Mouse (Mus musculus): ENCODE data around the gene Ifngr2. TPM values are rescaled to one million over a fixed set of nuclear protein-coding genes. Genes with fewer than 3 reads are reported as not detected.
"Not testable (repeated sequence)": the region's sequence is repeated elsewhere in the genome, so short reads cannot be mapped to it uniquely, and the experiment has no call there.

Ifngr2 gene
- polyA plus RNA-seq, 1 experiment from 2014 or later: 45.7 TPM

- Histone ChIP-seq H3K4me2 (replicated peaks; ENCODE audit: low read depth, low read length) (no peak overlapping the region), H3K4me1 (ENCODE audit: control insufficient read depth, insufficient read depth, low read length) (no peaks in the 10 kb centered on the region), H3K4me3 (ENCODE audit: low read length) (no peak overlapping the region), H3K27me3 (ENCODE audit: control insufficient read depth, insufficient read depth, low read length) (no peaks in the 10 kb centered on the region), H3K9ac (ENCODE audit: low read depth, low read length) (no peak overlapping the region), H3K9me3 (ENCODE audit: control insufficient read depth, low read length) (no peaks in the 10 kb centered on the region), H3K27ac (ENCODE audit: low read depth, low read length) (no peak overlapping the region), H3K36me3 (ENCODE audit: control insufficient read depth, insufficient read depth, low read length) (no peaks in the 10 kb centered on the region)
- ATAC-seq (ENCODE audit: low FRiP score, low TSS enrichment): no peak
- WGBS: 78% methylated on average over 18 of the region's 18 CpGs
Measured at GRCm38 (mm10) chr16:91522479-91523309, 24.2 kb upstream of the Ifngr2 start.

- H3K4me3 ChIP-seq (ENCODE audit: low read length): no peak overlapping the region
- H3K27ac ChIP-seq (ENCODE audit: low read depth, low read length): no peak overlapping the region
- H3K9me3 ChIP-seq (ENCODE audit: control insufficient read depth, low read length): no peaks in the 10 kb centered on the region
- no peak overlapping the region for H3K9ac ChIP-seq (ENCODE audit: low read depth, low read length)
- 87% methylated on average over 5 of the region's 5 CpGs for WGBS
- no peak overlapping the region for H3K4me2 ChIP-seq (replicated peaks; ENCODE audit: low read depth, low read length)
- H3K4me1 ChIP-seq (ENCODE audit: control insufficient read depth, insufficient read depth, low read length): no peaks in the 10 kb centered on the region
- H3K36me3 ChIP-seq (ENCODE audit: control insufficient read depth, insufficient read depth, low read length): no peaks in the 10 kb centered on the region
- no peak for ATAC-seq (ENCODE audit: low FRiP score, low TSS enrichment)
- H3K27me3 ChIP-seq (ENCODE audit: control insufficient read depth, insufficient read depth, low read length): no peaks in the 10 kb centered on the region
Measured at GRCm38 (mm10) chr16:91524206-91524605, 22.7 kb upstream of the Ifngr2 start.

GRCm38 (mm10) chr16:91526274-91526673 is 20.6 kb upstream of the Ifngr2 start:
- no peak overlapping the region for H3K4me3 ChIP-seq (ENCODE audit: low read length)
- H3K4me2 ChIP-seq (replicated peaks; ENCODE audit: low read depth, low read length): no peak overlapping the region
- ATAC-seq (ENCODE audit: low FRiP score, low TSS enrichment): no peak
- no peaks in the 10 kb centered on the region for H3K9me3 ChIP-seq (ENCODE audit: control insufficient read depth, low read length)
- WGBS: 95% methylated on average over 6 of the region's 6 CpGs
- no peak overlapping the region for H3K27ac ChIP-seq (ENCODE audit: low read depth, low read length)
- no peaks in the 10 kb centered on the region for H3K4me1 ChIP-seq (ENCODE audit: control insufficient read depth, insufficient read depth, low read length)
- no peaks in the 10 kb centered on the region for H3K36me3 ChIP-seq (ENCODE audit: control insufficient read depth, insufficient read depth, low read length)
- H3K9ac ChIP-seq (ENCODE audit: low read depth, low read length): no peak overlapping the region
- no peaks in the 10 kb centered on the region for H3K27me3 ChIP-seq (ENCODE audit: control insufficient read depth, insufficient read depth, low read length)

GRCm38 (mm10) chr16:91527051-91527450 is 19.8 kb upstream of the Ifngr2 start:
- 70% methylated on average over 10 of the region's 10 CpGs for WGBS
- H3K27ac ChIP-seq (ENCODE audit: low read depth, low read length): no peak overlapping the region
- H3K9me3 ChIP-seq (ENCODE audit: control insufficient read depth, low read length): no peaks in the 10 kb centered on the region
- H3K36me3 ChIP-seq (ENCODE audit: control insufficient read depth, insufficient read depth, low read length): no peaks in the 10 kb centered on the region
- H3K4me2 ChIP-seq (replicated peaks; ENCODE audit: low read depth, low read length): no peak overlapping the region
- no peaks in the 10 kb centered on the region for H3K27me3 ChIP-seq (ENCODE audit: control insufficient read depth, insufficient read depth, low read length)
- ATAC-seq (ENCODE audit: low FRiP score, low TSS enrichment): no peak
- no peak overlapping the region for H3K4me3 ChIP-seq (ENCODE audit: low read length)
- no peak overlapping the region for H3K9ac ChIP-seq (ENCODE audit: low read depth, low read length)
- no peaks in the 10 kb centered on the region for H3K4me1 ChIP-seq (ENCODE audit: control insufficient read depth, insufficient read depth, low read length)

- no peak overlapping the region for H3K27ac ChIP-seq (ENCODE audit: low read depth, low read length)
Measured at GRCm38 (mm10) chr16:91527500-91527899, 19.4 kb upstream of the Ifngr2 start.

GRCm38 (mm10) chr16:91528578-91528977 is 18.3 kb upstream of the Ifngr2 start:
- no peak for ATAC-seq (ENCODE audit: low FRiP score, low TSS enrichment)
- no peaks in the 10 kb centered on the region for H3K36me3 ChIP-seq (ENCODE audit: control insufficient read depth, insufficient read depth, low read length)
- H3K27ac ChIP-seq (ENCODE audit: low read depth, low read length): no peak overlapping the region
- H3K4me1 ChIP-seq (ENCODE audit: control insufficient read depth, insufficient read depth, low read length): no peaks in the 10 kb centered on the region
- H3K4me2 ChIP-seq (replicated peaks; ENCODE audit: low read depth, low read length): no peak overlapping the region
- H3K27me3 ChIP-seq (ENCODE audit: control insufficient read depth, insufficient read depth, low read length): no peaks in the 10 kb centered on the region
- H3K4me3 ChIP-seq (ENCODE audit: low read length): no peak overlapping the region
- WGBS: 87% methylated on average over 9 of the region's 9 CpGs
- no peak overlapping the region for H3K9ac ChIP-seq (ENCODE audit: low read depth, low read length)
- no peaks in the 10 kb centered on the region for H3K9me3 ChIP-seq (ENCODE audit: control insufficient read depth, low read length)

More at GRCm38 (mm10) chr16:91527500-91527899, 19.4 kb upstream of the Ifngr2 start:
- Histone ChIP-seq H3K36me3 (ENCODE audit: control insufficient read depth, insufficient read depth, low read length) (no peaks in the 10 kb centered on the region), H3K4me3 (ENCODE audit: low read length) (no peak overlapping the region), H3K4me1 (ENCODE audit: control insufficient read depth, insufficient read depth, low read length) (no peaks in the 10 kb centered on the region), H3K9me3 (ENCODE audit: control insufficient read depth, low read length) (no peaks in the 10 kb centered on the region), H3K9ac (ENCODE audit: low read depth, low read length) (no peak overlapping the region), H3K4me2 (replicated peaks; ENCODE audit: low read depth, low read length) (no peak overlapping the region), H3K27me3 (ENCODE audit: control insufficient read depth, insufficient read depth, low read length) (no peaks in the 10 kb centered on the region)
- WGBS: 32% methylated on average over 5 of the region's 5 CpGs
- no peak for ATAC-seq (ENCODE audit: low FRiP score, low TSS enrichment)

- not testable (repeated sequence) for H3K4me3 ChIP-seq (ENCODE audit: low read length); ATAC-seq (ENCODE audit: low FRiP score, low TSS enrichment)
- WGBS: 77% methylated on average over 4 of the region's 4 CpGs
Measured at GRCm38 (mm10) chr16:91530830-91531229, 16.0 kb upstream of the Ifngr2 start.

GRCm38 (mm10) chr16:91531856-91532255 is 15.0 kb upstream of the Ifngr2 start:
- Histone ChIP-seq H3K9me3 (ENCODE audit: control insufficient read depth, low read length) (no peaks in the 10 kb centered on the region), H3K4me3 (ENCODE audit: low read length) (no peak overlapping the region), H3K9ac (ENCODE audit: low read depth, low read length) (no peak overlapping the region), H3K4me1 (ENCODE audit: control insufficient read depth, insufficient read depth, low read length) (no peaks in the 10 kb centered on the region), H3K27ac (ENCODE audit: low read depth, low read length) (no peak overlapping the region), H3K36me3 (ENCODE audit: control insufficient read depth, insufficient read depth, low read length) (no peaks in the 10 kb centered on the region), H3K4me2 (replicated peaks; ENCODE audit: low read depth, low read length) (no peak overlapping the region), H3K27me3 (ENCODE audit: control insufficient read depth, insufficient read depth, low read length) (no peaks in the 10 kb centered on the region)
- WGBS: 62% methylated on average over 6 of the region's 6 CpGs
- ATAC-seq (ENCODE audit: low FRiP score, low TSS enrichment): no peak

More at GRCm38 (mm10) chr16:91530830-91531229, 16.0 kb upstream of the Ifngr2 start:
- not testable (repeated sequence) for H3K4me2 ChIP-seq (replicated peaks; ENCODE audit: low read depth, low read length); H3K4me1 ChIP-seq (ENCODE audit: control insufficient read depth, insufficient read depth, low read length); H3K27ac ChIP-seq (ENCODE audit: low read depth, low read length); H3K27me3 ChIP-seq (ENCODE audit: control insufficient read depth, insufficient read depth, low read length); H3K36me3 ChIP-seq (ENCODE audit: control insufficient read depth, insufficient read depth, low read length); H3K9me3 ChIP-seq (ENCODE audit: control insufficient read depth, low read length); H3K9ac ChIP-seq (ENCODE audit: low read depth, low read length)

- WGBS: 43% methylated on average over 2 of the region's 2 CpGs
- Histone ChIP-seq H3K27me3 (ENCODE audit: control insufficient read depth, insufficient read depth, low read length) (no peaks in the 10 kb centered on the region), H3K9ac (ENCODE audit: low read depth, low read length) (no peak overlapping the region), H3K27ac (ENCODE audit: low read depth, low read length) (no peak overlapping the region), H3K9me3 (ENCODE audit: control insufficient read depth, low read length) (no peaks in the 10 kb centered on the region), H3K4me2 (replicated peaks; ENCODE audit: low read depth, low read length) (no peak overlapping the region), H3K4me3 (ENCODE audit: low read length) (no peak overlapping the region), H3K4me1 (ENCODE audit: control insufficient read depth, insufficient read depth, low read length) (no peaks in the 10 kb centered on the region), H3K36me3 (ENCODE audit: control insufficient read depth, insufficient read depth, low read length) (no peaks in the 10 kb centered on the region)
- no peak for ATAC-seq (ENCODE audit: low FRiP score, low TSS enrichment)
Measured at GRCm38 (mm10) chr16:91532429-91532828, 14.4 kb upstream of the Ifngr2 start.

Measured in kidney, embryonic 14.5 days (tissue).